Mouse (Mus musculus) midbrain, embryonic 13.5 days (tissue): ENCODE data around the gene Pilra. TPM values are rescaled to one million over a fixed set of nuclear protein-coding genes. Genes with fewer than 3 reads are reported as not detected.
"Not testable (repeated sequence)": the region's sequence is repeated elsewhere in the genome, so short reads cannot be mapped to it uniquely, and the experiment has no call there.

Experiments
- ATAC-seq: fragments of 200-750 bp; cut with Nextera tagmentation; 2 replicates; pipeline ENCODE4 v1.8.0; 2017; ENCODE audit warnings: mild to moderate bottlenecking, moderate TSS enrichment, moderate library complexity
- H3K27ac ChIP-seq: fragments of 300-500 bp; sonication (generic); 2 replicates; pipeline ENCODE4 v1.5.1; 2015; ENCODE audit warnings: inconsistent platforms, mild to moderate bottlenecking, moderate library complexity
- H3K27me3 ChIP-seq: fragments of 300-500 bp; sonication (generic); 2 replicates; pipeline ENCODE4 v1.6.1; 2015; ENCODE audit warnings: mild to moderate bottlenecking, inconsistent platforms
- H3K36me3 ChIP-seq: fragments of 300-500 bp; sonication (generic); 2 replicates; pipeline ENCODE4 v1.6.1; 2015; ENCODE audit warnings: mild to moderate bottlenecking, inconsistent platforms
- H3K4me1 ChIP-seq: fragments of 300-500 bp; sonication (generic); replicated peaks from 2 replicates; pipeline ENCODE4 v1.6.1; 2015; ENCODE audit warnings: inconsistent platforms
- H3K4me2 ChIP-seq: fragments of 300-500 bp; sonication (generic); replicated peaks from 2 replicates; pipeline ENCODE4 v1.6.1; 2015; ENCODE audit warnings: moderate library complexity, mild to moderate bottlenecking, inconsistent platforms
- H3K4me3 ChIP-seq: fragments of 300-500 bp; sonication (generic); replicated peaks from 2 replicates; pipeline ENCODE4 v1.5.1; 2015; ENCODE audit warnings: mild to moderate bottlenecking, inconsistent platforms
- H3K9ac ChIP-seq: fragments of 300-500 bp; sonication (generic); replicated peaks from 2 replicates; pipeline ENCODE4 v1.6.1; 2015; ENCODE audit warnings: mild to moderate bottlenecking, inconsistent platforms
- H3K9me3 ChIP-seq: fragments of 300-500 bp; sonication (generic); 2 replicates; pipeline ENCODE4 v1.6.1; 2016; ENCODE audit warnings: mild to moderate bottlenecking, inconsistent platforms
- WGBS: fragments of 180-500 bp; shearing (Covaris S2); methylation state at CpG from one replicate; pipeline ENCODE4 v1.1.7; 2015; 5-methylcytosine and 5-hydroxymethylcytosine counted together
- polyA plus RNA-seq: library from polyadenylated mRNA; unstranded; fragments of >200 nt; fragmentation: Nextera tagmentation; extraction: Ambion mirVana; gene quantifications from 2 replicates; pipeline ENCODE4 v1.2.1, GENCODE M21; 2015

Gene Pilra
- 0.42 TPM in 1 of 2 replicates, not detected in the other for polyA plus RNA-seq

DNA sequence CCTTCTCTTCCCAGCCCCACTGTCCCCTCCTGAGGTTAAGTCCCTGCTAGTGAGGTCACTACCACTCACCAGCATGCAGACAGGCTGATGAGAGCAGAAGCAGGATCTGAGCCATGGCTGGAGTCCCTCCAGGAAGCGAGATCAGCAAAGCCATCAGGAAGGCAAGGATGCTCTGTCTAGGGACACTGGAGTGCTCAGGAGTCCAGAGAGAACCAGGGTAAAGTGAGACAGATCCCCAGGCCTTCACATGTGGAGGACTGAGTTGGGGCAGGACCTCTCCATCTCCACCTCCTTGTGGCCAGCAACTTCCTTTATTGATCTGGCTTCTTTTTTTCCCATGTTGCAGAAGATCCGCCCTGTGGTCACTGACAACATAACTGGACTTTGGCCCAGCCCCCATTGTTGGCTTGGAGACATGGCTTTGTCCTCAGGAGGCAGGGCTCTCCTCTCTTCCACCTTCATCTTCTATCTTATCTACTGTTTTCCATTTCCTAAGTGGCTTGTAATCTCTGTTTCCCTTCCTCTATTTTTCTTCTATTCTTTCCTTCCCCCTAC lies at the start of gene Pilra:
Pilra (minus strand) TSS at position 316 of the 555 bp plus-strand sequence.
- WGBS: 53% methylated on average over 2 of the region's 2 CpGs
- not testable (repeated sequence) for H3K4me1 ChIP-seq, H3K4me3 ChIP-seq, H3K9me3 ChIP-seq, H3K4me2 ChIP-seq, H3K27ac ChIP-seq, ATAC-seq, H3K9ac ChIP-seq, H3K36me3 ChIP-seq, H3K27me3 ChIP-seq

DNA sequence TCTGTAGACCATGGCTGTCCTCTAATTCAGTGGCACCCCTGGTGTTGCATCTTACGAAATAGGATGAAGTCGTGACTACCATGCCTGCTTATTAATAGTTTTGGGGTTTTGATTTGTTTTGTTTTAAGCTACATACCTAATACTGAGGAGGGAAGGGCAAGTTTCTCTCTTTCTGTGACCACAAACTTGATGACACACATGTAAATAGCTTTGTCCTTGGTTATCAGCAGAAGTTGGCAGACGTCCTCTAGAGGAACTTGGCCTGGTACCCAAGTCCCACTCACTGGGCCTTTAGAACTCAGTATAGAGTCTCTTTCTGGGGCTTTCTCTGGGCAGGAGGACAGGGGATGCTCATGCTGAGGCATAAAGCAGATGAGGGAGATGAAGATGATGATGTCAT lies 47.3 kb upstream of the Pilra start:
- no peaks in the 10 kb centered on the region for H3K4me1 ChIP-seq
- H3K27ac ChIP-seq: no peak overlapping the region
- no peak overlapping the region for H3K4me3 ChIP-seq
- no peak for ATAC-seq
- H3K9ac ChIP-seq: no peak overlapping the region
- WGBS: 92% methylated on average over 3 of the region's 3 CpGs
- no peak overlapping the region for H3K4me2 ChIP-seq
- H3K36me3 ChIP-seq: no peaks in the 10 kb centered on the region
- H3K27me3 ChIP-seq: no peaks in the 10 kb centered on the region
- H3K9me3 ChIP-seq: no peaks in the 10 kb centered on the region

DNA sequence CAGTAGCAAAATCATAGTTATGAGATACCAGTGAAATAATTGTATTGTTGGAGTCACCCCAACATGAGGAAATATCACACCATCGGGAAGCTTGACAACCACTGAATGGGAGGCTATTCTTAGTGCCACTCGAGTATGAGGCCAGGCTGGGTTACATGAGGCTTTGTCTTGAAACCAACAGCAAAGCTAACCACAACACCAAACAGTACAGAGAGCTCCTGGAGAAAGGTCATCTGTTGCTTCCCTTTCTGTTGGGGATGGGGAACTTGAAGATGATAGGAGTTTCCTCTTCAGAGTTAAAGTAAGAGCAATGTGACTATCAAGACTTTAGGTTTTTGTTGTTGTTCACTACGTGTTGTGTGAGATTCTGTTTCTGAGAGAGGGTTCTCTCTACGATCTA lies 46.8 kb upstream of the Pilra start:
- H3K9ac ChIP-seq: no peak overlapping the region
- H3K27ac ChIP-seq: no peak overlapping the region
- H3K4me3 ChIP-seq: no peak overlapping the region
- 82% methylated on average over 4 of the region's 4 CpGs for WGBS
- no peak overlapping the region for H3K4me2 ChIP-seq
- no peaks in the 10 kb centered on the region for H3K36me3 ChIP-seq
- no peaks in the 10 kb centered on the region for H3K27me3 ChIP-seq
- H3K4me1 ChIP-seq: no peaks in the 10 kb centered on the region
- no peak for ATAC-seq
- H3K9me3 ChIP-seq: no peaks in the 10 kb centered on the region

DNA sequence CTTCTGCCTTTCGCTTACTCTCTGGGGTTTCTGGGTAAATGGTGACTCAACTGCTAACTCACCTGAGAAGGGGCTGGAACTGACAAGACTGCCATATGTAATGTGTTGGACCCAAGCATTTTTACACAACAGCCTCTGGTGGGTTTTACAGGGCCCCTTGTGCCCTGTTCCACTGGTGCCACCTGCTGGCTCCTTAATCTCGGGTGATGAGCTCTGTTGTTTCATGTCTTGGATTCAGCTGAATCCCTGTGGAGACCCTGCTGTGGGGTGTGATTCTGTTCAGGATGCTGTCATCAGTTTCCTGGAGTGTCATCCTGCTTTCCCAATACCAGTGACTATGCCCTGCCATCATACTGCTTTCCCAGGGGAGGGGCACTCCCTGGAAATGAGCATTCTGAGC lies 41.8 kb upstream of the Pilra start:
- Histone ChIP-seq H3K4me2 (no peak overlapping the region), H3K27ac (no peak overlapping the region), H3K4me1 (no peaks in the 10 kb centered on the region), H3K9ac (no peak overlapping the region), H3K36me3 (no peaks in the 10 kb centered on the region), H3K4me3 (no peak overlapping the region), H3K9me3 (no peaks in the 10 kb centered on the region), H3K27me3 (no peaks in the 10 kb centered on the region)
- ATAC-seq: no peak
- WGBS: 51% methylated on average over 2 of the region's 2 CpGs

DNA sequence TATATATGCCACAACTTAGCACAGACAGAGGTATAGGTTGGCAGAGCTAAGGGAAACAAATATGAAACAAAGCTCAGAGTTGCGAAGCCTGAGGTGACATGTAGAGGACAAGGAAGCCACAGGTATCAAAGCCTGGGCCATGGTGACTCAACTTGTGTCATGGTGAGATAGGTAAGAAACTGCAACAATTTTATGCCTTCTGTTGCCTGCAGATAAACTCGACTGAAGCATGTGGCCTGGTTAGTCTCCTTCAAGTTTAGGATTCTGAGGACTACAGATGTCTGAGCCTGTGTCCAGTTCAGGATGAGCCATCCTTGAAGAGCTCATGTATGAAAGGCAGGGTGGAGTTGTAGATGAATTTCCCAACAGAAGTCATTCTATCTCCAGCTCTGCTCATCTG lies 39.0 kb upstream of the Pilra start:
- Histone ChIP-seq H3K4me1 (no peaks in the 10 kb centered on the region), H3K27me3 (no peaks in the 10 kb centered on the region), H3K9me3 (no peaks in the 10 kb centered on the region), H3K27ac (no peak overlapping the region), H3K4me3 (no peak overlapping the region), H3K36me3 (no peaks in the 10 kb centered on the region), H3K9ac (no peak overlapping the region), H3K4me2 (no peak overlapping the region)
- WGBS: 85% methylated on average over 2 of the region's 2 CpGs
- ATAC-seq: no peak

DNA sequence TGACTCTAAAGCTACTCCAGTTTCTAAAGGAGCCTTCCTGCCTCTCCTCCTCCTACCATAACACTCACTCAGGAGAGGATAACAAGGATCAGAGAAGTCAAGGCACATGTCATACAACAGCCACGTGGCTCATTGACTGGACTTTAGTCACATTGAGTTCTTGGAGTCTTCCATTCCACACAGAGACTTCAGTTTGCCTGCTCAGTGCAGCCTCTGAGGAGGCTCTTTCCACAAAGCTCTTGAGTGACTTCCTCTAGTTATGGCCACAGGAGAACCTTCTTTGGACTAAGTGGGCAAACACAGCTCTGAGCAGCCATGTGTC lies 36.3 kb upstream of the Pilra start:
- WGBS: 50% methylated on average over 1 of the region's 1 CpGs
- H3K9me3 ChIP-seq, H3K27ac ChIP-seq, H3K4me1 ChIP-seq, H3K27me3 ChIP-seq, H3K36me3 ChIP-seq, H3K9ac ChIP-seq, ATAC-seq, H3K4me3 ChIP-seq, H3K4me2 ChIP-seq: not testable (repeated sequence)

DNA sequence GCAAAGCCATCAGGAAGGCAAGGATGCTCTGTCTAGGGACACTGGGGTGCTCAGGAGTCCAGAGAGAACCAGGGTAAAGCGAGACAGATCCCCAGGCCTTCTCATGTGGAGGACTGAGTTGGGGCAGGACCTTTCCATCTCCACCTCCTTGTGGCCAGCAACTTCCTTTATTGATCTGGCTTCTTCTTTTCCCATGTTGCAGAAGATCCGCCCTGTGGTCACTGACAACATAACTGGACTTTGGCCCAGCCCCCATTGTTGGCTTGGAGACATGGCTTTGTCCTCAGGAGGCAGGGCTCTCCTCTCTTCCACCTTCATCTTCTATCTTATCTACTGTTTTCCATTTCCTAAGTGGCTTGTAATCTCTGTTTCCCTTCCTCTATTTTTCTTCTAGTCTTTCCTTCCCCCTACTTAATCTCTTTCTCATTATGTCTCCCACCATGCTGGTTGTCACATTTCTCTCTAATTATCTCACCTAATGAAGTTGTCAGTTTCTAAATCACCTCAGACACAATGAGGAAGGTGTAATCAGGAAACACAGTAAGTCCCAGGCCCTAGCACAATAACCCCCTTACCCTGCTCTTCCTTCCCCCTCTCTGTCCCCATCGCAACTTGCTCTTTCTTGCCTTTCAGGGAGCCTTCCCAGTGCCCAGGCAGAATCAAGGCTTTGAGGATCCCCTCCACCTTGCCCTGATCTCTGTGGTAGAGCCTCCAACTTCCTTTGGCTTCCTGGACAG lies 35.7 kb upstream of the Pilra start, which contains the start of gene Pilrb2:
Pilrb2 (minus strand) TSS at position 172 of the 737 bp plus-strand sequence.
- not testable (repeated sequence) for H3K4me1 ChIP-seq, H3K9me3 ChIP-seq, H3K27me3 ChIP-seq, H3K4me2 ChIP-seq, H3K27ac ChIP-seq, H3K4me3 ChIP-seq, ATAC-seq, H3K36me3 ChIP-seq, H3K9ac ChIP-seq
- 60% methylated on average over 2 of the region's 3 CpGs for WGBS

DNA sequence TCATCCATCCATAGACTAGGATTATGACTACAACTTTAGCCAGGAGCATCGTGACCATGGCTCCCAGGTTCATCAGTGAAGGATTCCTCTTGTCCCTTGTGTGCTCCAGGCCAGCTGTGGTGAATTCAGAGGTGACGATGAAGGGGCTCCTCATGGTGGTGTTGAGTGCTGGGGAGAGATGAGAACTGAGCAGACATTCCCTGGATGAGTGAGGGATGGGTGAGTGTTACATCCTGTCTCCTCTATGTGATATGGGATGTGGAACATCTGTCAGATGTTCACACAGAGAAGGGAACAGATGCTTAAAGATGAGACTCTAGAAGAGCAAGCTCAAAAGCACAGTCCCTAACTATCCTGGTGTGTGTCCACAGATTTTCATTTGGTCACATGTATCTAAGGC lies 32.5 kb upstream of the Pilra start:
- H3K4me2 ChIP-seq, H3K4me3 ChIP-seq, H3K9ac ChIP-seq, H3K9me3 ChIP-seq, H3K27ac ChIP-seq, ATAC-seq, H3K36me3 ChIP-seq, H3K4me1 ChIP-seq, H3K27me3 ChIP-seq: not testable (repeated sequence)
- WGBS: 75% methylated on average over 2 of the region's 2 CpGs

DNA sequence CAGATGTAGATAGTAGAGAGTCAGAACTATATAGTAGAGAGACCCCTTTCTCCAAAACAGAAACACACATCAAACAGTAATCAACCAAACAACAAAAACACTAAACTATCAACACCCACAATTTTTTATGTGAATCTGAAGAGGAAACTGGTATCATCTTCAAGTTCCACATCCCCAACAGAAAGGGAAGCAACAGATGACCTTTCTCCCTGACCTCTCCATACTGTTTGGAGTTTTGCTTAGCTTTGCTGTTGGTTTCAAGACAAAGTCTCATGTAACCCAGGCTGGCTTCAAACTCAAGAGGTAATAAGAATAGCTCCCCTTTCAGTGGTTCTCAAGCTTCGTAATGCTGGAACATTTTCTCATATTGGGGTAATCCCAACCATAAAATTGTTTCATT lies 27.9 kb upstream of the Pilra start:
- H3K27ac ChIP-seq, H3K4me1 ChIP-seq, H3K36me3 ChIP-seq, H3K27me3 ChIP-seq, H3K4me3 ChIP-seq, H3K9me3 ChIP-seq, H3K9ac ChIP-seq, ATAC-seq, H3K4me2 ChIP-seq: not testable (repeated sequence)
- whole genome bisulfite sequencing: 91% methylated on average over 1 of the region's 1 CpGs

DNA sequence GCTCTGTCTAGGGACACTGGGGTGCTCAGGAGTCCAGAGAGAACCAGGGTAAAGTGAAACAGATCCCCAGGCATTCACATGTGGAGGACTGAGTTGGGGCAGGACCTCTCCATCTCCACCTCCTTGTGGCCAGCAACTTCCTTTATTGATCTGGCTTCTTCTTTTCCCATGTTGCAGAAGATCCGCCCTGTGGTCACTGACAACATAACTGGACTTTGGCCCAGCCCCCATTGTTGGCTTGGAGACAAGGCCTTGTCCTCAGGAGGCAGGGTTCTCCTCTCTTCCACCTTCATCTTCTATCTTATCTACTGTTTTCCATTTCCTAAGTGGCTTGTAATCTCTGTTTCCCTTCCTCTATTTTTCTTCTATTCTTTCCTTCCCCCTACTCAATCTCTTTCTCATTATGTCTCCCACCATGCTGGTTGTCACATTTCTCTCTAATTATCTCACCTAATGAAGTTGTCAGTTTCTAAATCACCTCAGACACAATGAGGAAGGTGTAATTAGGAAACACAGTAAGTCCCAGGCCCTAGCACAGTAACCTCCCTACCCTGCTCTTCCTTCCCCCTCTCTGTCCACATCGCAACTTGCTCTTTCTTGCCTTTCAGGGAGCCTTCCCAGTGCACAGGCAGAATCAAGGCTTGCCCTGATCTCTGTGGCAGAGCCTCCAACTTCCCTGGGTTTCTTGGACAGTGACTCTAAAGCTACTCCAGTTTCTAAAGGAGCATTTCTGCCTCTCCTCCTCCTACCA lies 22.1 kb upstream of the Pilra start, which contains the start of gene Pilrb1:
Pilrb1 (minus strand) TSS at position 147 of the 751 bp plus-strand sequence.
- H3K4me2 ChIP-seq, H3K36me3 ChIP-seq, H3K4me1 ChIP-seq, H3K9me3 ChIP-seq, H3K4me3 ChIP-seq, H3K9ac ChIP-seq, ATAC-seq, H3K27me3 ChIP-seq, H3K27ac ChIP-seq: not testable (repeated sequence)
- WGBS: 79% methylated on average over 2 of the region's 2 CpGs

DNA sequence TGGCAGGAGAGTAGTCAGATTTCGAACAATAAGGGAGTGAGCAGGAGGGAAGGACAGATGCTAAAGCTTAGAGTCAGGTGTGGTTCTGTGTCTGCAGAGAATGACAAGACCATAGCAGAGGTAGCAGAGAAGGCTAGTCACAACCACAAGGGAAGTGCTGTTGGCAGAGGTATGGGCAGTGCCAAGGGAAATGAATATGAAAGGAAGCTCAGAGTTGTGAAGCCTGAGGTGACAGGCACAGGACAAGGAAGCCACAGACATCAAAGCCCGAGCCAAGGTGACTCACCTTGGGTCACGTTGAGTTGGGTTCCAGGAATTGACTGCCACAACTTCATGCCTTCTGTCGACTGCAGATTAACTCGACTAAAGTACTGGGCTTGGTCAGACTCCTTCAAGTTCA lies 20.8 kb upstream of the Pilra start:
- not testable (repeated sequence) for H3K27ac ChIP-seq, H3K27me3 ChIP-seq, H3K9ac ChIP-seq, H3K4me2 ChIP-seq, H3K9me3 ChIP-seq, ATAC-seq, H3K4me3 ChIP-seq, H3K4me1 ChIP-seq, H3K36me3 ChIP-seq
- 72% methylated on average over 5 of the region's 5 CpGs for WGBS

DNA sequence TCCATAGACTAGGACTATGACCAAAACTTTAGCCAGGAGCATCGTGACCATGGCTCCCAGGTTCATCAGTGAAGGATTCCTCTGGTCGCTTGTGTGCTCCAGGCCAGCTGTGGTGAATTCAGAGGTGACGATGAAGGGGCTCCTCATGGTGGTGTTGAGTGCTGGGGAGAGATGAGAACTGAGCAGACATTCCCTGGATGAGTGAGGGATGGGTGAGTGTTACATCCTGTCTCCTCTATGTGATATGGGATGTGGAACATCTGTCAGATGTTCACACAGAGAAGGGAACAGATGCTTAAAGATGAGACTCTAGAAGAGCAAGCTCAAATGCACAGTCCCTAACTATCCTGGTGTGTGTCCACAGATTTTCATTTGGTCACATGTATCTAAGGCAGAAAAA lies 18.8 kb upstream of the Pilra start:
- not testable (repeated sequence) for H3K9ac ChIP-seq, ATAC-seq, H3K4me2 ChIP-seq

More for the DNA sequence above, 18.8 kb upstream of the Pilra start:
- not testable (repeated sequence) for H3K4me3 ChIP-seq, H3K36me3 ChIP-seq, H3K27ac ChIP-seq, H3K27me3 ChIP-seq, H3K4me1 ChIP-seq, H3K9me3 ChIP-seq
- WGBS: 77% methylated on average over 3 of the region's 3 CpGs
